Mouse (Mus musculus) heart, postnatal 0 days (tissue): ENCODE data around the gene Lcn9.

ENCODE experiments used
- CTCF ChIP-seq: IDR thresholded peaks from 2 replicates; pipeline ENCODE4 v1.5.1; 2016; ENCODE audit warnings: antibody characterized with exemption, control low read depth, low read depth
- EP300 ChIP-seq: IDR thresholded peaks from 2 replicates; pipeline ENCODE4 v1.6.1; 2016; ENCODE audit warnings: antibody characterized with exemption, low read depth

GRCm38 (mm10) chr2:25774640-25775039 lies 48.3 kb upstream of the Lcn9 start:
- TF ChIP-seq CTCF (no peak), EP300 (no peak)
